Mouse (Mus musculus) embryonic facial prominence, embryonic 11.5 days (tissue): ENCODE data around the gene BC048679. TPM values are rescaled to one million over a fixed set of nuclear protein-coding genes. Genes with fewer than 3 reads are reported as not detected.

Source experiments
- ATAC-seq: fragments of 200-750 bp; cut with Nextera tagmentation; replicated peaks from 2 replicates; pipeline ENCODE4 v1.8.0; 2017; ENCODE audit warnings: low read depth; ENCODE audit not compliant: insufficient number of reproducible peaks, low FRiP score, low TSS enrichment
- DNase-seq: peaks from one replicate; pipeline ENCODE4 v3.0.0-alpha.2; 2015; ENCODE audit warnings: low spot score
- H3K27ac ChIP-seq: fragments of 300-500 bp; sonication (generic); replicated peaks from 2 replicates; pipeline ENCODE4 v1.5.1; 2014; ENCODE audit warnings: mild to moderate bottlenecking, low read depth, low read length, control low read depth
- H3K27me3 ChIP-seq: fragments of 300-500 bp; sonication (generic); 2 replicates; pipeline ENCODE4 v1.6.1; 2014; ENCODE audit warnings: mild to moderate bottlenecking, low read length, moderate library complexity, mixed read lengths; ENCODE audit not compliant: control insufficient read depth, insufficient read depth
- H3K36me3 ChIP-seq: fragments of 300-500 bp; sonication (generic); replicated peaks from 2 replicates; pipeline ENCODE4 v1.6.1; 2014; ENCODE audit warnings: low read depth, mild to moderate bottlenecking, low read length, moderate library complexity, mixed read lengths; ENCODE audit not compliant: control insufficient read depth, insufficient read depth
- H3K4me1 ChIP-seq: fragments of 300-500 bp; sonication (generic); 2 replicates; pipeline ENCODE4 v1.6.1; 2014; ENCODE audit warnings: low read length, mixed read lengths; ENCODE audit not compliant: control insufficient read depth, insufficient read depth
- H3K4me2 ChIP-seq: fragments of 300-500 bp; sonication (generic); 2 replicates; pipeline ENCODE4 v1.6.1; 2014; ENCODE audit warnings: low read depth, mild to moderate bottlenecking, control low read depth, low read length, moderate library complexity
- H3K4me3 ChIP-seq: fragments of 300-500 bp; sonication (generic); 2 replicates; pipeline ENCODE4 v1.5.1; 2014; ENCODE audit warnings: low read depth, low read length, control low read depth
- H3K9ac ChIP-seq: fragments of 300-500 bp; sonication (generic); replicated peaks from 2 replicates; pipeline ENCODE4 v1.6.1; 2014; ENCODE audit warnings: mild to moderate bottlenecking, control low read depth, low read length
- H3K9me3 ChIP-seq: fragments of 300-500 bp; sonication (generic); replicated peaks from 2 replicates; pipeline ENCODE4 v1.6.1; 2016; ENCODE audit warnings: mild to moderate bottlenecking, low read length, inconsistent platforms, mixed read lengths; ENCODE audit not compliant: control insufficient read depth
- WGBS: fragments of 180-500 bp; shearing (Covaris S2); extraction: QIAGEN DNeasy Blood & Tissue Kit; methylation state at CpG from one replicate; pipeline ENCODE4 v1.1.7; 2014; 5-methylcytosine and 5-hydroxymethylcytosine counted together
- polyA plus RNA-seq: library from polyadenylated mRNA; unstranded; fragments of >200 nt; fragmentation: Nextera tagmentation; extraction: Ambion mirVana; gene quantifications from 2 replicates; pipeline ENCODE4 v1.2.1, GENCODE M21; 2014

The BC048679 gene
- polyA plus RNA-seq, 1 experiment from 2014 or later, result not detected

DNA sequence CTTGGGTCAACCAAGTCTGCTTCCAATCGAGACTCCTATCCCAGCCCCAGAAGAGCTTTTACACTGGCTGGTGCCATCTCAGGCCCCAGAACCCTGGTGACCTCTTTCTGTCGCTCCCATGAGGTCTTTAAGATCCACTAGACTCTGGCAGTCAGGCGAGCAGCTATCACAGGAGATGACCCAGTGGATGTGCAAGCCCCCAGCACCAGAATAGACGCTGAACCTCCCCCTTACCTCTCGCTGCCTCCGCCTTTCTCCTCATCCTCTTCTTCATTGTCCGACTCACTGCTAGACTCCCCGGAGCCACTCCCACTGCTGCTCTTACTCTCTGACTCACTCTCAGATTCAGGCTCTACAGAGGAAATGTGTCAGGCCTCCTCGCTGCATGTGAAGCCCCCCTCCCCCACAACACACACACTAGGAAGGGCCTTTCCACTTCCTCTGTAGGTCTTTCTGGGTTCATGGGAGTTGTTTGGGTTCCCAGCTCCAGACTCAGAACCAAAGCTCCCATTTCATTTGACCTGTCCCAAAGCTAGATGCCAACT, 33.1 kb downstream of the BC048679 start:
- no peak for DNase-seq
- H3K4me3 ChIP-seq, result no peak overlapping the region
- no peaks in the 10 kb centered on the region for H3K9me3 ChIP-seq
- 78% methylated on average over 9 of the region's 9 CpGs for WGBS
- H3K27ac ChIP-seq, result no peak overlapping the region
- H3K9ac ChIP-seq, result no peak overlapping the region
- H3K4me2 ChIP-seq, result no peak overlapping the region
- ATAC-seq, result no peak
- no peaks in the 10 kb centered on the region for H3K36me3 ChIP-seq
- no peaks in the 10 kb centered on the region for H3K27me3 ChIP-seq
- H3K4me1 ChIP-seq, result no peaks in the 10 kb centered on the region

DNA sequence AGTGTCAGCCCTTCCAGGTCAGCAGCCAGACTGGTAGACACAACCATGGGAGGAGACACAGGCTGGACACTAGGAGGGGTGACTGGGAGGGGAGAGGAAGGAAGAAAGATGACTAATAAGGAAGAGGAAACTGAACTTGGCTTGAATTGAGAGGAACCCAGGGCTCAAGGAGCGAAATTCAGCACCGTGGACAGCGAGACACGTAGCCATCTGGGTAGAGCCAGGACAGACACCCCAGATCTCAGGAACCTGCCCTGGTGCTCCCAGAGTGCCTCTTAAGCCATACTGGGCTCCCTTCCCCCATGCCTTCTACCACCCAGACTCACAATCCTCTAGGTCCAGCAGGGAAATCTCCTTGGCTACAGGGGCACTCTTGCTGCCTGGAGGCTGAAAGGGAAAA, 34.0 kb downstream of the BC048679 start:
- H3K27me3 ChIP-seq, result no peaks in the 10 kb centered on the region
- WGBS, result 5% methylated on average over 4 of the region's 4 CpGs
- no peaks in the 10 kb centered on the region for H3K9me3 ChIP-seq
- DNase-seq, result peak; percentile 82
- H3K4me2 ChIP-seq, result no peak overlapping the region
- H3K36me3 ChIP-seq, result no peaks in the 10 kb centered on the region
- H3K9ac ChIP-seq, result no peak overlapping the region
- no peak for ATAC-seq
- H3K4me1 ChIP-seq, result no peaks in the 10 kb centered on the region
- no peak overlapping the region for H3K4me3 ChIP-seq
- H3K27ac ChIP-seq, result no peak overlapping the region

GRCm38 (mm10) chr7:81462815-81463214, 35.3 kb downstream of the BC048679 start:
- Histone ChIP-seq H3K27ac (no peak overlapping the region), H3K27me3 (no peaks in the 10 kb centered on the region), H3K9me3 (no peaks in the 10 kb centered on the region), H3K4me1 (no peaks in the 10 kb centered on the region), H3K9ac (no peak overlapping the region), H3K4me2 (no peak overlapping the region), H3K36me3 (no peaks in the 10 kb centered on the region), H3K4me3 (no peak overlapping the region)
- WGBS, result 71% methylated on average over 3 of the region's 3 CpGs
- ATAC-seq (no peak), DNase-seq (no peak)

GRCm38 (mm10) chr7:81455155-81455651, 42.9 kb downstream of the BC048679 start, which contains the start of gene Cpeb1:
Gene Cpeb1, minus strand, starts transcription at chr7:81455465.
- Histone ChIP-seq H3K36me3 (no peaks in the 10 kb centered on the region), H3K27me3 (peaks cover 45% of the 10 kb centered on the region), H3K4me2 (peak within 1 kb of the TSS; percentile 88), H3K4me1 (peaks cover 5% of the 10 kb centered on the region; the same call in 1 of the 2 replicates), H3K27ac (no peak within 1 kb of the TSS), H3K4me3 (peak within 1 kb of the TSS; percentile 44), H3K9ac (peak within 1 kb of the TSS; percentile 6; the same call in 1 of the 2 replicates), H3K9me3 (no peaks in the 10 kb centered on the region)
- DNase-seq, result peak; percentile 49
- WGBS, result under 1% methylated on average over 28 of the region's 28 CpGs
- no peak for ATAC-seq

DNA sequence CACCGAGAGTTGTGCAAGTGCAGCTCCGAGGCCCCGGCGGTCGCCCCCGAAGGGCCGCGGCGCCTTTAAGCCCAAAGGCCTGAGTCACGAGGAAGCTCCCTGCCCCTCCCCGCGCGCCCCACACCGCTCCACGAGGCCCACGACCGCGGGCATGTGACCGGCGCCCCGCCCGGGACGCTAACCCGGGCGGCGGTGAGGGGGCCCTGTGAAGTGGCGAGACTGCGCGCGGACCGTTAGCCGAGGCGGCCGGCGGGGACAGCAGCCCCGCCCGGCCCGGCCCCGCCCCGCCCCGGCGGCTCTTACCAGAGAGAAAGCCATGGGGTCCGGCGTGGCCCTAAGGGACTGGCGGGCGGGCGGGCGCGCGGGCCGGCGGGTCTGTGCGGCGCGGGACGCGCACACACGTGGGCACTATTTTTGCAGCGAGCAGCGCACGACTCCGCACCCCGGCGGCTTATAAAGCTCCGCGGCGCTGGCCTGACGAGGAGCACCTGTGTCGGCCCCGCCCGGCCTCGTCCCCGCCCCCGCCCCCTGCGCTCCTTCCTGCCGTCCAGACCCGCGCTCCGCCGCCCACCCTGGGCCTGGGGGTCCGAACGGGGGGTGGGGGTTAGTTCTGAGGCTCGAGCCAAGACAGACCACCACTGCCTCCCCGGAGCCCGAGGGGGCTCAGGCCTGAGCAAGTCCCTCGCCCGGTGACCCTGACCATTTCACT, 43.6 kb downstream of the BC048679 start:
- Histone ChIP-seq H3K36me3 (no peaks in the 10 kb centered on the region), H3K27me3 (peaks cover 45% of the 10 kb centered on the region), H3K9ac (peak overlapping the region; percentile 6; the same call in 1 of the 2 replicates), H3K9me3 (no peaks in the 10 kb centered on the region), H3K4me2 (peak overlapping the region; percentile 88), H3K27ac (no peak overlapping the region), H3K4me3 (peak overlapping the region; percentile 44), H3K4me1 (peaks cover 5% of the 10 kb centered on the region; the same call in 1 of the 2 replicates)
- under 1% methylated on average over 62 of the region's 87 CpGs for WGBS
- ATAC-seq, result peak; percentile 31
- DNase-seq, result peak; percentile 19

DNA sequence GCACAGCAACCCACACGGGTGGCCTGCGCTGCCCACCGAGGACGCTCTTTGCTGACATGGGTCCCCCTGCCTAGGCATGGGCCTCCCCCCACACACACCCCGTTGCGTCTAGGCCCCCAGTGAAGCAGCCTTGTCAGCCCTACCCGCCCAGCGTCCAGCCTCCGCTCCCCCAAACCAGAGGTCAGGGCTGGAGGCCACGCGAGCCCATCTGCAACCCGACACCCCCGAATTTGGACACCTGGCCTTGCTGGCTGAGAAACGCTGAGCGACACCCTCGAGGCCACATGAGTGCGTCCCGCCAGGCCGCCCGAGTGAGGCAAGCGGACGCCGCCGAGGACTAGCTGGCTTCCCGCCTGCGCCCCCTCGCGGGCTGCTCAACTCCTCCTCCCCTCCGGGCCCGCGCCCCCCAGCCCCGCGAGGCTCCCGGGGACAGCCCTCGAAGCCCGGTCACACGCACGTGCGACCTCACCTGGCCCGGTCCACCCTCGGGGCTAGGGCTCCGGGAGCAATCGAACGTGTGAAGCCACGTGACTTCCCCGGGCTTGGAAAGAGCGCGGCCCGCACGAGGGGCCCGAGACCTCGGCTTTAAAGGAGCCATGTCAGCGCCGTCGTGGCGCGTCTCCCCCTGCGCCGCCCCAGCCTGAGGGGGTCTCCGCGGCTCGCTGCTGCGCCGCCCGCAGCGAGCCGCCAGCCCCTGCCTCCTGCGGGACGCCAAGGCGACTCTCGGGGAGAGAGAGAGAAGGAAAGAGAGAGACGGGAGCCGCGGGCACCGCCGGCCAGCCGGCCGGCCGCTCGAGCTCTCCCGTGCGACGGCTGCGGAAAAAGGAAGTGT, 44.4 kb downstream of the BC048679 start:
- Histone ChIP-seq H3K4me3 (peak overlapping the region; percentile 44), H3K9me3 (no peaks in the 10 kb centered on the region), H3K27ac (no peak overlapping the region), H3K9ac (no peak overlapping the region), H3K36me3 (no peaks in the 10 kb centered on the region), H3K27me3 (peaks cover 45% of the 10 kb centered on the region), H3K4me1 (peaks cover 5% of the 10 kb centered on the region; the same call in 1 of the 2 replicates), H3K4me2 (peak overlapping the region; percentile 88)
- ATAC-seq (peak; percentile 56), DNase-seq (peak; percentile 45)
- 4% methylated on average over 61 of the region's 84 CpGs for WGBS

- Histone ChIP-seq H3K9me3 (no peaks in the 10 kb centered on the region), H3K4me3 (0 out of 2 replicates have a peak overlapping the region, but pooled peaks have one; percentile 10), H3K36me3 (no peaks in the 10 kb centered on the region), H3K4me1 (peaks cover 5% of the 10 kb centered on the region; the same call in 1 of the 2 replicates), H3K27ac (no peak overlapping the region), H3K27me3 (peaks cover 45% of the 10 kb centered on the region), H3K9ac (no peak overlapping the region), H3K4me2 (peak overlapping the region; percentile 88; the same call in 1 of the 2 replicates)
- ATAC-seq (peak; percentile 67), DNase-seq (peak; percentile 40)
- 3% methylated on average over 21 of the region's 21 CpGs for WGBS
Measured at GRCm38 (mm10) chr7:81452971-81453441, 45.1 kb downstream of the BC048679 start.
